Mouse (Mus musculus): ENCODE measurements around the gene Llph. TPM values are rescaled to one million over a fixed set of nuclear protein-coding genes. Genes with fewer than 3 reads are reported as not detected.

The Llph gene
- polyA plus RNA-seq, 1 experiment from 2014 or later: 29.3 TPM

Other genes with a start within 250 kb of the Llph start
- gene Helb, start 114.1 kb upstream of the Llph start, polyA plus RNA-seq (2015; fragmentation: Nextera tagmentation; extraction: Ambion mirVana): 1.9 and 2.8 TPM in 2 replicates
- gene Tmbim4, start 25.5 kb upstream of the Llph start, polyA plus RNA-seq (2015; fragmentation: Nextera tagmentation; extraction: Ambion mirVana): 109 and 118 TPM in 2 replicates
- 0.31 and 0.55 TPM in 2 replicates for gene Irak3, start 24.9 kb upstream of the Llph start, polyA plus RNA-seq (2015; fragmentation: Nextera tagmentation; extraction: Ambion mirVana)
- gene Hmga2, start 249.4 kb downstream of the Llph start, polyA plus RNA-seq (2015; fragmentation: Nextera tagmentation; extraction: Ambion mirVana): 1.6 and 2.1 TPM in 2 replicates

Measured in hindbrain, embryonic 16.5 days (tissue).